16 mouse cellular contexts compared by ENCODE assay signal in genomic region chr10:125500338-125500737, GRCm38 (mm10).
"Had no signal": no experiment of that assay in that cellular context is flagged by ENCODE, and none has a peak within 500 bp of the region (broad histone marks: within the 10 kb centered on the region; RNA-seq: fewer than 3 reads in every experiment).

No protein-coding gene starts in this region.

- H3K4me2 ChIP-seq: limb, embryonic 13.5 days; liver, embryonic 11.5 days; lung, embryonic 14.5 days; midbrain, embryonic 11.5 days had no signal

- ATAC-seq: liver, postnatal 0 days had no signal

- H3K27ac ChIP-seq: kidney, postnatal 0 days; layer of hippocampus, adult 2 months; limb, embryonic 10.5 days; limb, embryonic 13.5 days; liver, embryonic 14.5 days had no signal

- H3K4me1 ChIP-seq: limb, embryonic 10.5 days; limb, embryonic 13.5 days had no signal

- DNase-seq: kidney, postnatal 25 days; layer of hippocampus, adult 9-11 months; liver, postnatal 0 days; lung, embryonic 14.5 days; lung, postnatal 10 days; lung, postnatal 36 days; midbrain, embryonic 14.5 days; thymus, adult 18-20 months; thymus, postnatal 36 days had no signal

- H3K36me3 ChIP-seq: limb, embryonic 10.5 days; limb, embryonic 13.5 days had no signal

- H3K27me3 ChIP-seq: limb, embryonic 13.5 days had no signal

- H3K9ac ChIP-seq: limb, embryonic 13.5 days; liver, embryonic 14.5 days; liver, postnatal 0 days; lung, embryonic 14.5 days had no signal

- H3K9me3 ChIP-seq: limb, embryonic 10.5 days; limb, embryonic 13.5 days had no signal

- H3K4me3 ChIP-seq: layer of hippocampus, adult 2 months; limb, embryonic 10.5 days; limb, embryonic 13.5 days had no signal
